Mouse (Mus musculus) cerebellum, adult (tissue): ENCODE measurements around the gene Adra2b.

Experiments
- ATAC-seq: cut with Nextera tagmentation; 2 replicates; pipeline ENCODE4 v1.9.2; 2017; ENCODE audit warnings: mild to moderate bottlenecking, moderate library complexity, mixed read lengths; ENCODE audit not compliant: insufficient number of reproducible peaks, low FRiP score, low TSS enrichment

Gene Adra2b

DNA sequence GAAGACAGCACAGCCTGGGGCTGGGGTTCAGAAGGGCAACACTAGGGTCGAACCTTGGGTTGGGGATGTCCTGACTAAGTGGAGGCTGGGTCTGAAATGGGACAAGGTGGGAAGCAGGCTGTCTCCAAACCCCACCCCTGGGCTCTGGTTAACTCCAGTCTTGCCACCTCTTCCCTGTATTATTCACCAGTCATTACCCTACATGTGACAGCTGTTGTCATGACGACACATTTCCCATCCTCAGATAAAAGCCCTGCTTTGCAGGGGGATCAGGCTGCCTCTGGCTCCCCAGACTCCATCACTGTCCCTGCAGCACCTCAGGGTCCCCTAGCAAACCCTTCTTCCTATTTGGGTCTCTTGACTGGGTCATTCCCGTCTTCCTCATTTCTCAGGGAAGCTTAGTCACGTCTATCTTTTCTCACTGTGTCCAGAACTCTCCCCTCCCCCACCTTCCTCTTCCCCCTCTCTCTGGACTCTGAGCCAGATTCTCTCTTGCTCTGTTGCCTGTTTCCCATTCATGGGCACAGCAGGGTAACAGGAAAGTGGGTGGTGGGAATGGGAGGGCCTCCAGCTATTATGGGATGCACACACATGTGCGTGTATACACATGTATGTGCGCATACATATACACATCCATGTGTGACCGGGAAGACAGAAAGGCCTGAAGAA is 15.1 kb downstream of the Adra2b start:
- no peak for ATAC-seq

GRCm38 (mm10) chr2:127378611-127378990 is 15.6 kb downstream of the Adra2b start:
- no peak for ATAC-seq

DNA sequence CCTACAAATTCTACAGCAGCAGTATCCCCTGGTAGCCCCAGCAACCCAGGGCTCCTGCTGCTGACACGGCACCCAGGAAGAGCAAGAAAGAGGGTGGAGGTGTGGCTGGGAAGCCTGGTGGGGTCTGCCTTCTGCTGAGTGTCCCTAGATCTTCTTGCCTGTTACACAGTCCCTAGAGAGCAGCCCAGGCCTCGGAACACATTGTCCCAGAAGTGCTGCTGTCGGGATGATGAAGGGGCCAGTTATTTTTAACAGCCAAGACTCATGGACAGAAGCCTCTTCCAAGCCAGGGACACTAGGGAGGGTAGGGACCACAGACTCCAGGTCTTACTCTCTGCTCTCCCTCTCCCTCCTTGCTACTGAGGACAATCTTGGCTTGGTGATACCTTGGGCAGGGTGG is 16.2 kb downstream of the Adra2b start:
- ATAC-seq: no peak

DNA sequence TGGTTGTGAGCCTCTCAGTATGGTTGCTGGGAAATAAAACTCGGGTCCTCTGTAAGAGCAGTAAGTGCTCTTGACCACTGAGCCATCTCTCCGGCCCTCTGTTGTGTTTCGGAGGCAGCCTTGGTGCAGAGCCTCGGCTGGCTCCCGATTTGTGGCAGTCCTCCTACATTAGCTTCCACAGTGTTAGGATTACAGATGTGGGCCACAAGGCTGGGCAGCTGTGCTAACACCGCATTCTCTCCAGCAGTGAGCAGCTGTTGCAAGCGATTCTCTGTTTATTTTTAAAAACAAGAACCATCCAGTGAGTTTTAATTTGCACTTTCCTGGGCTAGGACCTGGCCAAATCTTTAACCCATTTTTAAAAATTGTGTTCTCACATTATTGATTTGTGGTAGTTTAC is 20.9 kb downstream of the Adra2b start:
- no peak for ATAC-seq

DNA sequence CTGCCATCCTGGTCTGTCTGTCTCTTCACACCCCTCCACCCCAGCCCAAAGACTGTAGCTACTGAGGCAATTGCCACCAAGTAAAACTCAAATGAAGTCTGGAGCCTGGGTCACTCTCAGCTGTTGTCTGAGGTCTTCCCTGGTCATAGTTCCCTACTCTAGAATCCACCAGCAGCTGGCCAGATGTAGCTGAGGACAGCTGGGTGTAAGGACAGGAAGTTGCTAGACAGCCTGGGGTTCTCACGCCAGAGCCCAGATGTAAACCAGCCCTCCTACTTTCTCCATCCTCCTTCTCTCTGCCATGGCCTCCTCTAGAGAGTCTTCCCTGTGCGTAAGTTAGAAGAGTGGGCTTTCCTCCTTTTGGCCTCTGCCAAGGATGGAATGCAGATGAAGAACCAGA is 24.5 kb downstream of the Adra2b start:
- no peak for ATAC-seq

- ATAC-seq: no peak
These were observed 27.3 kb downstream of the Adra2b start for GRCm38 (mm10) chr2:127390352-127390751.

- no peak for ATAC-seq
These were observed 27.8 kb downstream of the Adra2b start for GRCm38 (mm10) chr2:127390846-127391245.

GRCm38 (mm10) chr2:127391323-127391722 is 28.3 kb downstream of the Adra2b start:
- no peak for ATAC-seq

DNA sequence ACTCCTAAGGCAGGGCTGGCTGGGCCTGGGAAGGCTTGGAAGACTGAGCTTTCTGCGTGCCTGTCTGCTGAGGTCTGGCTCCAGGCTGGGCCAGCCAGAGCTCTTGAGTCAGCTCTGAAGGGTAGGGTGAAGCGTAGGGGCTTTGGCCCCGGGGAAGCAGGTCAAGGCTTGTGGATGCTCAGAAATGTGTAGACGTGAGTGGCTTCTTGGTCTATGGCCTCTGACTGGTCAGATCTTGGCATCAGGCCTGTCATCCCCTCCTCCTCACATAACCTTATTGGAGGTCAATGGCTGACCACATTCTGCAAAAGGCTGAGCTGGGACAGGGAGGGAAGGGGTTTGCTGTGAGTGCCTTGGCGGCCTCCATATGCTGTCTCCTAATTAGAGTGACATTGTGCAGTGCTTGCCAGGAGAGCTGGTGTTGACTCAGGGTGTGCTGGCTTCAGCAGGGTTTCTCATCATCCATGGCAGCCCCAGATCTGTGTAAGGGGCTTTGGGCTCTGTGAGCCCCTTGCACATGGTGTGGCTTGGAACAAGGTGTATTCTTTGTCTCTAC is 31.7 kb downstream of the Adra2b start:
- no peak for ATAC-seq

GRCm38 (mm10) chr2:127398738-127399137 is 35.7 kb downstream of the Adra2b start:
- no peak for ATAC-seq

GRCm38 (mm10) chr2:127411126-127411525 is 48.1 kb downstream of the Adra2b start:
- ATAC-seq: no peak

GRCm38 (mm10) chr2:127415806-127416205 is 52.8 kb downstream of the Adra2b start:
- ATAC-seq: no peak

DNA sequence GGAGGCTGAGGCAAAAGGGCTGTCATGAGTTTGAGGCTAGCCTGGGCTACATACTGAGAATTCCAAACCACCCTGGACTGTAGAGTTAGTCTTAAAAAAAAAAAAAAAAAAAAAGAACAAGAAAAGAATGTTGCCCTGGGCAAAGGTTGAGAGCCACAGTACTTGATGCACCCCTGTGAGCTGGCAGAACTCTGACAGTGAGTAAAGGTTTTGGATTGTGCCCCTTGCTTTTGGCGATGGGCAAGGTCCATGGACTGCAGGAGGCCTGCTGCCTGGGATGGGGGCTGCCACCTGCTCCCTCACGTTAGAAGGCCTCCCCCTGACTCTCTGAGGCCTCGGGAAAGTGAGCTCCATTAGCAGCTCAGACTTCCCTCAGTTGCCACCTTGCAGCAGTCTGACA is 53.7 kb downstream of the Adra2b start:
- ATAC-seq: no peak
